Mouse (Mus musculus): Measurements from ENCODE around the gene Mctp1.

The Mctp1 gene

DNA sequence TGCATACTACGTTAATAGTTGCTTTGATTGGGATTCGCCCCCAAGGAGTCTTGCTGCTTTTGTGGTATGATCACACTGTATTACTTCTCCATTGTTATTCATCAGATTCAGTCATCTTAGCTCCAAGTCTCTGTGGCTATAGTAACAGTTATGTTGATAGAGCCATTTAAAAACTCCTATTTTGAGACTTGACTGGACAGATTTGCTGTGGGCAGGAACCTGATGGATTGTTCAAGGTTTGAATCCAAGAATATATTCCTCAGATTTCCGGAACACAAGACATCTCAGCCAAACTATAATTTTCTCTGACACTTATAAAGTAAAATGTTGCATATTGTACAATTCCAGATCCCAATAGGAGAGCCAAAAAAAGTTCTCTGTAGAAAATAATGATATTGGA lies 443.4 kb downstream of the Mctp1 start:
- DNase-seq: no peak

DNA sequence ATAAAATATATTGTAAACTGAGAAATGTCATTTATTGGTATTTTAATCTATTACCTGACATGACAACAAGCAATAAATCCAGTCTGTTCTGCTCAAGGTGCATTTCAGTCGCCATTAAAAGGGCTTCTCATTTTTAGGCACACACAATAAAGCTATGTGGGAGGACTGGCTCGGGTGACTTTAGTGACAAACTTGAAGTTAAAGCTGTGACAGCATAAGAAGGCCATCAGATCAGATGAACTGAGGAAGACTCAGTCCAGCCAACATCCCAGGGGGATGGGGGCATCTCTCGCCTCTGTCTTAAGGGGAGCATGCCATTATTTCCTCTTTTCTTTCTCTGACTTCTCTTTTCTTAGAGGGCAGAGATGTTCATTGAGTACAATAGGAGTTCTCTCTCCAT lies 453.7 kb downstream of the Mctp1 start:
- DNase-seq: no peak

DNA sequence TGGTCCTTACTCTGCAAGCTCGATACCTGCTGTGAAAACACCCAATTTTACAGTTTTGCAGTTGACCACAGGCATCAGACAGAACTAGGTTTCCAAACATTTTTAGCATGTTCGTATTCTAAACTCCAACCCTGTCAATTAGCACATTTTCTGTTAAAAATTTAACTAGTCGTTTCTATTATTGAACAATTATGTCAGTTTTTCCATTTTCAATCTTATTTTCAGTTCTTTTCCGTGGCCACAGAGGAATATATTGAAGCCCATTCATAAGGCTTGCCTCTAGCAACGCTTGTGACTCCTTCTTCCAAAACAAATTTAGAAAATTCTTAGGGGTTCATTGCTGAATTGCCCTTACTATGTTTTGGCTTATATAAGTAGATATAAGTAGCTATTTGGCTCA lies 456.4 kb downstream of the Mctp1 start:
- DNase-seq: no peak

DNA sequence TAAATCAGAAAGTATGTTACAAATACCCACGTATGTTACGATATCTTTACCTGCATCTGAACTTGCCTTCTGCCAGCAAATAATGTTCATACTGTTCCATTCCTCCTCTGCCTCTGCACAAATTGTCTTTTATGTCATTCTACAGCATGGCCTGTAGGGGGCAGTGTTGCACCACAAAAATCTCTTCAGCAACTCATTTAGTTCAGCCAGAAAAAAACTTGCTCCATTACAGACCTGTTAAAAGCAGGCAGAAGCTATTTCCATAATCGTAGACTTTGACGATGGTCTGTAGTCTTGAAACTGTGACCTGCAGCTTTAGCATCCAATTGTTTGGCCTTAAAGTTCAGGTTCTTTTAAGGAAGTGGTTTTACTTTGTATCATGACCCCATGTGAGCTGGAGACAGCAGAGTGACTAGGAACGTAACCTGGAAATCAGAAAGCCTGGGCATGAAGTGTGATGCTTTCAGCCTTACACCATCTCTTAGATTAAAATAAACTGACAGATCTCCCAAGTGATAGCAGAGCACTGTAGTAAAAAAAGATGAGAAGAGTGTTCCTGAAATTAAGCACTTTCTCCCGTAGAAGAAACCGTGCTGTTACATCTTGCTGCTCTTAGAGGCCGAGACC lies 460.4 kb downstream of the Mctp1 start:
- DNase-seq: peak; percentile 16 to 26

DNA sequence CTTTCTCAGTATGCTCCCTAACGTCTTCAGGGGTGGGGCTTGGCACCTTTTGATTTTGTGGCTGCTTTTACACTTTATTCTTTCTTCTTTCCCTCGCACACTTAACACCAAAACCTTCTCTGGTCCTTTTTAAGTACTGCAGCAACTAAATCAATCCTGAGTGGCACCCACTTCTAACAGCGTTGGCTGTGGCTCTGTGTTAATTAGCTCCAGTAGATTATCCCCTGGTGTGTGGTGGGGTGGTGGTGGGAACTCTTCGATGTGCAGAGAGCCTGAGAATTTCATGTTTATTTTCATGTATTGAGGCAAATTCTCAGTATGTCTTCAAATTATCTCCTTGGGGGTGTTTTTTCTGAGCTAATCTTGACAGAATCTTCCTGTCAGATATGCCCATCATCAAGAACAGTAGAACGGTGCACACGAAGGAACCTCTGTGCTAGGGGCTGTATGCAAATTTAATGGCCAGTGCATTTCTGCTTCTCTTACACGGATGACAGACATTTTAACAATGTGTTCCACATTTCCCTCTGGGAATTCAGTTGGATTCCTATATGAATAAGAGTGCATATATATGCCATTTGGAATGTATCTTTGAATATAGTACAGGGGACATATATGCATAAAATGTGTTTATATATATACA lies 466.2 kb downstream of the Mctp1 start:
- DNase-seq: no peak

DNA sequence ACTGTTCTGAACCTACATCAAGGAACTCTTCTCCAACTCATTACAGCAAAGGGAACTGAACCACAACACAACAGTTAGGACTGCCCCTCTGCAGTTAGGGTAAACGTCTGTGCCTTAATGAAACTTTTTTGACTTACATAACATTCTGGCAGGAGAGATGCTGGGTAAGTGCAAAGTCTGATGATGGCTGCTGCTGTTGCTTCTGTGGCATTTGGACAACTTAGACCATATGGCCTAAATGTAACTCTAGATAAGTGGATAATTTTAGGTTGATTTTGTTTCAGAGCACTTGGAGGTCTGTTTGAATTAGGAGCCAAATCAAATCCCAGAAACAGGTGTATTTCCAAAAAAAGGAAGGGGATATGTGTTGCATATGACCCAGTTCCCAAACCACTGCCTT lies 470.0 kb downstream of the Mctp1 start:
- no peak for DNase-seq

DNA sequence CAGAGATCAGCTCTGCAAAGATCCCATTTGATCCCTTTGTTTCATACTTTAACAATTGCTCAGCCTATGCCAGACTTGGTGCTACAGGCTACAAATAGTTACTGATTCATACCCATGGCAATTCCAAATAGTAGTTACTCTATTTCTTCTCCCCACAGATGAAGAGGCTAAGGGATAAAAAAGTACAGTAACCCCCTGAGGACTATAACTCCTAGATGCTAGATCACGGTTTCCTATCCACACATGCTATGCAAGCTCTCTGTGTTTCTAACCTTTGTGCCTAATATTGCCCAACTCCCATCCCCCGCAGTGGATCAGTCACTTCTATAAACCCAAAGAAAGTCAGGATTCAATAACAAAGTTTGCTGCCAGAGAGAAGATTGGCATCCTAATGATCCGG lies 470.7 kb downstream of the Mctp1 start:
- DNase-seq: no peak

DNA sequence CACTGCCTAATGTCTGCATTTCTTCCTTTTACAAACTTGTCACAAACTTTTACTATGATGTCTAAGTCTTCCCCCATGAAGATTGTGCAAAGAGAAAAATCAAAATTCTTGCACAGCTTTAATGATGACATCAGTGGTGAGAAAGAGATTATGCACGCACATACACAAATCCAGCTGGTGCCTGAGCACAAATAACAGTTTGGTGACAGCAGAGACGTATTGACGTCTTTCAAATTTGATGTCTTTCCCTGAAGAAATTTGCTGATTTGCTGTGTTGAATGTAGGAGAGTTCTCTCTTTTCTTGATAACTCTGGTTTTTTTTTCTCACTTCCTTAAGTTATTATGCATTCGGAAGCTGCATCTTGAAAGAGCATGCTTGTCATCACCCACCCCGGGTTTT lies 472.7 kb downstream of the Mctp1 start:
- no peak for DNase-seq

DNA sequence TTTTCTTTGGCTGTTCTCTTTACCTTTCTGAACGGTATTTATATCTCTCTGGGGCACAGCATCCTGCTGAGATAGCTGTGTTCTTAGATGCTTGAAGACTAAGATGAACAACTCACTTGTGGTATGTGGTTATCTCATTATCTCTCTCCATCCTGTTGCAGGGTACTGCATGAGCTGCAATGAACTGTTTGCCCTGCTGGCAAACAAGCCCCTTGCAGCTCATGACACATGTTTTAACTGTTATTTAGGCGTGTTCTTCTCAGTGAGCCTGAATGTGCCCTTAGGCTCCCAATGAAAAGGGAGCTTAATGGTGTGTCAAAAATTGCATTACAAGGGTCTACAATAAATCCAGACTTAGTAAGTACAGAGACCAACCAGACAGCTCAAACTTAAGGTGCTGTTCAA lies 473.7 kb downstream of the Mctp1 start:
- no peak for DNase-seq

DNA sequence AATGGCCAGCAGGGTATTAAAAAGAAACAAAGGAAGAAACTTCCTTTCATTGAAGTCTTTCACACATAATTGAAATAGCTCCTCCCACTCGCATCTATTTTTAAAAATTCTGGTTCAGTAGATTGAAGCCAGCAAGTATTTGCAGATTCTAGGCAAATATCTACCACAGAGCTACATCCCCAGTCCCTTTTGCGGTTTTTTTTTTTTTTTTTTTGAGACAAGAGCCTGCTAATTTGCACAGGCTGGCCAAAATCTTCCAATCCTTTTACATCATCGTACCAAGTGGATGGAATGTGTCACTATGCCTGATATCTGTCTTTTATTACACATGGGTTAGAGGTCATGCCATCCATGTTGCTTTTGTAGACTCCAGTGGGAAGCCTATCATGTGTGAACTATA lies 486.0 kb downstream of the Mctp1 start:
- no peak for DNase-seq

DNA sequence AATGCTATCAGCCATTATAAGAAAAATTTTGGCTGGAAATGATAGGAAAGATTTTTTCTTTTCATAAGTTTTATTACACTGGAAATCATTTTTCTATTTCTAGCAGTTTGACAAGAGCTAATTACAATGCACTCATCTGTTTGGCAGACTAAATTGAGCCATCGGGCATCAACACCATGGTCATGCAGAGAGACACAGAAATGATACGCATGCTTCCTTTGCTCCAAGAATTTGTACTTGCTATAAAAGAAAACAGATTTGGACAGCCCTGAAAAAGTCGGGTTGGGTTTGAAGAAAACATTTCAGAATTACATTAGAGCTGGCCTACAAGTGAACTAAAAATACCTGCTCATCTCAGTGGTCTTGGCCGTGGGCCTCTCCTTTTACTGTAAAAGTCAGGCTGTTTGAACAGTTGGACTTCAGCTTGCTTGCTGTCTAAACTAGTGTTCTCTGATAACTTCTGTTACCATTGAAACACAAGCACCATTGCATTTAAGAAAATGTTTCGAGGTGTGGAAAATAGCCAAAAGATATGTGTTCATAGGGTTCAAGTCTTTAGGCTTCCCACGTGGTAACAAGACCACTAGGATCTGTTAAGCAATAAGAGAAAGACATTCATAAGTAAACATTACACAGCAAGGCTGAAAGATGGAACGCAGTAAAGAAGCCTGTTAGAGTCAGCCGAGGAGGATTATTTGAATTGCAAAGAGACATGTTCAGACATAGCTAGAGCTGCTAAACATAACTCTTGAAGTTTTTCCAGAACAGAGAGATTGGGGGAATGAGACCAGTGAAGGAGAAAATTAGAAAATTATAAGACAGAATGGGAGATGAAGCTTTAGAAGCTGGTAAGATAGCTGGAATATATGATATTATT lies 493.8 kb downstream of the Mctp1 start:
- no peak for DNase-seq

DNA sequence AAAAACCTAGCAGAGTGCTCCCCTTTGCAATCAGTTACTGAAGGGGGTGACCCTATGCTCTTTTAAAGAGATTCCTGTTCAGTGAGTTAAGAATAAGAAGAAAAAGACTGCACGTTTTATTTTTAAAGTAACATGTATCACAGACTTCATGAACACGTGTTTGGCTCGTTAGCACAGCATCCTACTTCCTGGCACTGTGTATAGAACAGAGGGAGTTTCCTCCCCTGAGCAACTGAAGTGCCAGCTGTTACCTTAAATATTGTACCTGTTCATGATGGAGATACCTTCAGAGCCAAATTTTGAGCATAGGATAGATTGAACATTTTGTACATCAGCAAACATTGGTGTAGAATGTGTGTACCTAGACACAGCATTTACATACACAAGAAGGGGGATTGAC lies 494.7 kb downstream of the Mctp1 start:
- no peak for DNase-seq

DNA sequence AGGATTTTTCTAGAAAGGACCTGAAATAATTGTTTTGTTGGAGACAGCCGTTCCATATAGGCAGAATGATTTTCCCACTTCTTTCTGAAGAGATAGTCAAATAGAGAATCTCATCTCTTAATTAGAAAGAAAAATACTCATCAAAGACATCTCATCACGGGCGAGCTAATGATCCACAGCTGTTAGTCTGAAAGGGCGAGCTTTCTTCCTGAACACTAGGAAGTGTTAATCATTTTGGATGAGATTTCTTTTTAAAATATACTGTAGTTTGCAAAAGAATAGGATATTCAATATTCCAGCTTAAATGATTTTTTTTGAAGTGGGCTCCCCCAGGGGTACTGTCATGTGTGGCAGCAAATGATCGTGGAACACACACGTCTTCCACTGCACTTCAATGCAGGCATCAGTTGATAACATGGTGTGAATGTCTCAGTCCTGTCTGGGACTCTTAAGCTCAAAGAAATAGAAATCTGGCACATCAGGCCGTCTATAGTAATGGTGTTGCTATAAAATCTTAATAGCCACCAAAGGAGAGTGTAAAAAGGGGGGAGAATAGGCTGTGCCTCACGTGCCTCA lies 500.3 kb downstream of the Mctp1 start:
- DNase-seq: no peak

DNA sequence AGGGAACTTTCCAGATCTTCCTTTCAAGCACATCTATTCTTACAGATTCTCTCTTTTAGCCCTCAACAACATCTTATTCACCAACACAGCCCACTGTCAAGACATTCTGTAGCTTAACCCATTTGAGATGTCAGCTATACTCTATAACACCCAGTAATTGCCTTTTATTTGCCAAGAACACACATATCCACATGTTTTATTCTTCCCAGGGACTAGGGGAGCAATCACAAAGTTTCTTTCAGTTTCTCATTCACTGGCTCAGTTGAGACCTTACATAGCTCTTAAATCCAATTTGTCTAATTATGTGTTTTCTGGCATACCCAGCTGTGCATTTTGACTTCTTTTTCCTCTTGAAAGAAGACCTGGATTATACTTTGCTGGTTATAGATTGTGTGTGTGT lies 508.7 kb downstream of the Mctp1 start:
- DNase-seq: no peak

DNA sequence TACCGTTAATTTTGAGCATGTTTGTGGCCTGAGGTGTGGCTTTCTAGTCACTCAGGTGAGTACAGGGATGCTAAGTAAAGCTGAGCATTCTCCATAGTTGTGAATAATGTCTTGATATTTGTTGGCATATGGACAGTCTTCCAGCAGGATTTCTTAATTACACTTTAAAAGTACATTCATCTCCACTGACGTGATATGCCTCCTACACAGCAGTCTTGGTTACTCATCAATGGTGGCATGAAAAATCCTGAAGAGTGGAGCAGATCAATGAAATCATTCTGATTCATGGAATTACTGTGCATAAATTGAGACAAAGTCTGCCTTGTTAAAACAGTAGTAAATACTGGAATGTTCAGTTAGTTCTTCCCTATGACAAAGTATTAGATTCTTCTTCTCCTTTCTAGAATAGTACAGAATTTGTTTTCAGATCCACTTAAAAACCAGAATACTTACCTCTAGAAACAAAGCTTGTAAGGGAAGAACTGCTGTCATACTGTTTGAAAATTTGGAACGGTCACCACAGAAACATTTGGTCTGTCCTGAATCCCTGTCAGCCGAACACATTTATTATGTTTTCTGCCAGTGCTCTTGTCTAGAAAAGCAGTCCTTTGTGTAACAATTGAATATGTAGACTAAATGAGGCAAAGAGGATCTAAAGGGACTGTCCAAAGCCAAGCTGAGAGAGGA lies 511.6 kb downstream of the Mctp1 start:
- no peak for DNase-seq

DNA sequence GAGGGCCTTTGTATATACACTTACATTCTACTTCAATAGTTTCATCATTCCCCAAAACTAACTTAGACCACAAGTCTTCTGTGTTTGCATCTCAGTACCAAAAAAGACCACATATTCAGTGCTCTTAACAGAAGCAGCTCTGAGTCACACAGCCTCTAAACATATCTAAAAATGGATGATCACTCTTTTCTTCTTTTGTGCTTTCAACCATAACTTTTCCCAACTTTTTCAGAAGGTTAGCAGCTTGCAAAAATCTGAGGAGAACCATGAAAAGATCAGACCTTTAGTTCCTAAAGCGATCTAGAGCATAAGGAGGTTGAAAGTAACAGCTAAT lies 512.1 kb downstream of the Mctp1 start:
- no peak for DNase-seq

DNA sequence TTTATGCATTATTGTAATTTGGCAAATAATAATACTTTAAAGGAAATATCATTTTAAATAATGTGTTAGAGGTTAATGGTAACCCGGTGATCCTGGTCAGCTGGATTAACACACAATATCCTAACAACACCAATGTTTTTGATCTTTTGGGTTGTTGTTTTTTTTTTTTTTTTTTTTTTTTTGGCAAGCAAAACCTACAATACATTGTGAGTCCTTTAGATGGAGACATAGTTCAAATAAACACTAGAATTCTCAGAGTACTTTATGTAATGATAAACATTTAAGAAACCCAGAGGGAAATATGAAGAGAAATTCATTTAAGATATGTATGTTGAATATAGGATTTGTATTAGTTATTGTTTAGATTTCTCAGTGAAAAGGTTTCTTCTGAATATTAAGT lies 534.0 kb downstream of the Mctp1 start:
- DNase-seq: no peak

DNA sequence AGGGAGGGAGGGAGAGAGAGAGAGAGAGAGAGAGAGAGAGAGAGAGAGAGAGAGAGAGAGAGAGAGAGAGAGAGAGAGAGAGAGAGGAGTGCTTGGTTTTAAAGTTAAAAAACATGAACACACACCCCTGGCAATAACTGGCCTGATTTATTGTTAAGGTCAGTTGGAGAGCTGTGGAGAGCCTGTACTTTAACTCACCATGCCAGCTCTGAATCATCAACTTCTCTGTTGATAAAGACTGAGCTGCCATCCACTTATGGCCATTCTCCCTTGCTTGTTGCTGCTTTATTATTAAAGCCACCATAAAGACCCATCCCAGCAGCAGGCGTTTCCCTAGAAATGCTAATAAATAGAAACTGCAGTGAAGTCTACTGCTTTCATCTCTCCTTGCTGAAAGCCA lies 542.5 kb downstream of the Mctp1 start:
- DNase-seq: no peak

DNA sequence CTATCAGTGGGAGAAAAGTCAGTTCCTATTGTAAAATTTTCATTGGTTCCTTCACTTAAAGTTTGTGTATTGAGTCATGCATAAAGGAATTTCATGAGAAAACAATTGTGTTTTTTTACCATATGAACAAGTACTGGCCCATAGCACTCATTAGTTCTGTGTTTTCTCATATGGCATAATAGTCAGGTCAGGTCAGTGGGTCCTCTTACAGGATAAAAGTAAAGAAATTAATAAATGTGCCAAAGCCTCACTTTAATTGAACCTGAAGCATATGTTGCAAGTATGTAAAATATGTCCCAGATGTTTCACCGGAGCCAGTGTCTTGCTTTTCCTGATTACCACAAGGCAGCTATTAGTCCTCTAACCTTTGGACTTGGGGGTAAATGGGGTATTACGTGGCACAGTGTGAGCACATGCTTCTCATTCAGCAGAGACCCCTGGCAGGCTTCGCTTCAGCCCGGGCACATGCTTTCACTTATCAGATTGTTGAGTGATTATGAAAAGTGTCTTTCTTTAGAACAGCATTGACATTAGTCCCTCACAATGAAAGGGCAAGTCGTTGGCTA lies 543.6 kb downstream of the Mctp1 start:
- DNase-seq: no peak

DNA sequence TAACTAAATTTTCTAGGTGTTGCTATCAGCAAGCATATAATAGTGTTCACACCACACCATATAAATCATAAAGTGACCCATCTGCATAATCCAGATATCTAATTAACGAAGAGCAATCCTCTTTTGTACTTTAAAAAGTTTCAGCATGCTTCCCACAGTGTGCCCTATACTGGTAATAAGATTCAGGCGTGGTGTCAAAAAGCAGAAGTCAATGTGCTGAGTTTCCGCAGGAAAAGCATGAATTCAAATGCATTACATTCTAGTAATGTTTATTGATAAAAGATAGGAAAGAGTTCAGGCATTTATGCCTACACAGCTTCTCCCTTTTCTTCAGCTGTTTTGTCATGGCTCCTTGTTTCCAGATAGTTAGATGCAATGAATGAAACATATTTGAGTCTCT lies 544.8 kb downstream of the Mctp1 start:
- no peak for DNase-seq

DNA sequence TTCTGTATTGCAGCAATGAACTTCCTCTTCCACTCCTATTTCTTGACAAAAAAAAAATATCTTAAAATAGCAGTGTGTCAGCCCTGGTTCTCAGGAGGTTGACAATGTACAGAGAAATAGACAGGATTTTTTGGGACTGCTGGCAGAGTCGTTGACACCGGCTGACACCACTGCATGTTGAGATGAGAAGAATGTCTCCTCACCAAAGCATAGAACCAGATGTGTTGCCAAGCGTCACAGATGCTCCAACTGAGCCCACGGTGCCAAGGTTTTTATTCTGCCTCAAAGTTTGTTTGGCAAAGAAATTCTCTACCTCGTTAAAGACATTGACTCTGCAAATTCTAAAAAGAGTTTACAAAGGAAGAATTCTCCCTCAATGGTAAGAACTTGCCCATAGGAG lies 548.6 kb downstream of the Mctp1 start:
- DNase-seq: no peak

DNA sequence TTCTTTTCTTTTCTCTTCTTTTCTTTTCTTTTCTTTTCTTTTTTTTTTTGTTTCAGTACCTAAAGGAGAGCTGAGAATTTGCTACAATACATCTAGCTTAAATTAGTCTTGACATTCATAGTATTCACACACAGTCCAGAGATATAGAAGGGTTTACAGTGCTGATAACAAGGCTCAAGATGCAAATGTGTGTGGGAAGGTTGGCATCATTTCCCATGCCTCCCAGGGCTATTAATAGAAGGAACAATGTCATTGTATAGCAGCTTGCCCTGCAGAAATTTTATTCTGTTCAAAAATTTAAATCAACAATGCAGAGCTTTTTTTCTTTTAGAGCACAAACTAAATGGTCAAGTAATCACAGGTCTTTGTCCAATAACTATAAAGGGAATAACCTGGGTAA lies 564.9 kb downstream of the Mctp1 start:
- no peak for DNase-seq

DNA sequence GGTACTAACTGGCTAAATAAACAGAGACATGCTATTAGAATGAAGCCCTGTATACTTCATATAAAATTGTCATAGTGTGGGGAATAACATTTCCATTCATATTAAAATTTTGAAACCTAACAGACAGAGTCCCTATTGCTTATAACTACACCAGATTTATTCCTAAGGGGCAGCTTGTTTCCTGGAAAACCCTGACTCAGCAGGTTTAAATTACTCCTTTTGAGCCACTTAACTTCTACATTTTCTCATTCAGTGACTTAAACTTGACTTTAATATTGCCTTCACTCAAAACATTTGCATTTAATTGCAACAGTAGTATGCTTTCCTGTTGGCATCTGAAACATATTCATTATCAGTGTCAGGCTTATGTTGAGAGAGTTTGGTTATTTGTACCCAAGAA lies 583.3 kb downstream of the Mctp1 start:
- no peak for DNase-seq
